Mouse (Mus musculus): ENCODE data around the gene Bcas2. TPM values are rescaled to one million over a fixed set of nuclear protein-coding genes. Genes with fewer than 3 reads are reported as not detected.
"Not testable (repeated sequence)": the region's sequence is repeated elsewhere in the genome, so short reads cannot be mapped to it uniquely, and the experiment has no call there.

Gene Bcas2
- polyA plus RNA-seq, 2 experiments: 104 to 135 TPM

GRCm38 (mm10) chr3:103211101-103211500 is 39.6 kb downstream of the Bcas2 start:
- DNase-seq (ENCODE audit: low read depth in 3 of 3, low spot score in 3 of 3): no peak
- Histone ChIP-seq H3K36me3 (replicated peaks; ENCODE audit: control insufficient read depth, insufficient read depth, low read depth) (no peaks in the 10 kb centered on the region), H3K4me2 (ENCODE audit: low read depth) (no peak overlapping the region), H3K27ac (no peak overlapping the region), H3K4me1 (replicated peaks; ENCODE audit: control insufficient read depth in 2 of 2, insufficient read depth in 2 of 2, low read length in 1 of 2) (peaks cover 0 to 6% of the 10 kb centered on the region in 2 experiments; a peak in 2 of 4 replicates), H3K9ac (replicated peaks) (no peak overlapping the region), H3K27me3 (ENCODE audit: control insufficient read depth, insufficient read depth, low read length) (no peaks in the 10 kb centered on the region), H3K9me3 (ENCODE audit: control insufficient read depth, low read length) (no peaks in the 10 kb centered on the region), H3K4me3 (ENCODE audit: insufficient read depth in 1 of 2, low read depth in 2 of 2, low read length in 2 of 2) (no peak overlapping the region)
- TF ChIP-seq CTCF (IDR thresholded peaks at IDR 0.05; ENCODE audit: low read depth) (no peak), EP300 (IDR thresholded peaks at IDR 0.05; ENCODE audit: low read depth) (no peak)
- 64% methylated on average over 2 of the region's 2 CpGs for WGBS (ENCODE audit: insufficient replicate concordance)
- no peak for ATAC-seq (ENCODE audit: insufficient read depth)

DNA sequence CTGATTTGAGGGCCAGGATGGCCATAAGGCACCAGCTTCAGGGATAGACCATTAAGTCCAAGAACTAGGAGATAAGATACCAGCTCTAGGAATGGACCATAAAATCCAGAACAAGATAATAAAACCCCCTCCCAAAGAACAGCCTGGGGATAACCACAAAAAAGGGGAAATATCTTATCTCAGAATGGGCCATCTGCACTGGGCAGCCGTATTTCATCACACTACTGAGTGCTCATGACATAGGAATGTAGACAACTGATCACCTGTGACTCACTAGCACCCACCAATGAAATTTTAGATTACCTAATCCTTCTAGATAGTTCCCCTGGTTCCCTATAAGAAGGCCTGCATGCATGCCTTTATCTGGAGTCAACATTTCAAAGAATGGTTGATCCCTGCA is 40.7 kb downstream of the Bcas2 start:
- Histone ChIP-seq H3K9ac (replicated peaks) (no peak overlapping the region), H3K36me3 (replicated peaks; ENCODE audit: control insufficient read depth, insufficient read depth, low read depth) (no peaks in the 10 kb centered on the region), H3K4me2 (ENCODE audit: low read depth) (no peak overlapping the region), H3K27ac (no peak overlapping the region), H3K4me1 (replicated peaks; ENCODE audit: control insufficient read depth in 2 of 2, insufficient read depth in 2 of 2, low read length in 1 of 2) (peaks cover 0 to 6% of the 10 kb centered on the region in 2 experiments; a peak in 2 of 4 replicates), H3K4me3 (ENCODE audit: insufficient read depth in 1 of 2, low read depth in 2 of 2, low read length in 2 of 2) (no peak overlapping the region), H3K27me3 (ENCODE audit: control insufficient read depth, insufficient read depth, low read length) (no peaks in the 10 kb centered on the region), H3K9me3 (ENCODE audit: control insufficient read depth, low read length) (no peaks in the 10 kb centered on the region)
- DNase-seq (ENCODE audit: low read depth in 3 of 3, low spot score in 3 of 3) (no peak), ATAC-seq (ENCODE audit: insufficient read depth) (no peak)
- 4% methylated on average over 1 of the region's 1 CpGs for WGBS (ENCODE audit: insufficient replicate concordance)
- no peak for TF ChIP-seq EP300 (IDR thresholded peaks at IDR 0.05; ENCODE audit: low read depth)

DNA sequence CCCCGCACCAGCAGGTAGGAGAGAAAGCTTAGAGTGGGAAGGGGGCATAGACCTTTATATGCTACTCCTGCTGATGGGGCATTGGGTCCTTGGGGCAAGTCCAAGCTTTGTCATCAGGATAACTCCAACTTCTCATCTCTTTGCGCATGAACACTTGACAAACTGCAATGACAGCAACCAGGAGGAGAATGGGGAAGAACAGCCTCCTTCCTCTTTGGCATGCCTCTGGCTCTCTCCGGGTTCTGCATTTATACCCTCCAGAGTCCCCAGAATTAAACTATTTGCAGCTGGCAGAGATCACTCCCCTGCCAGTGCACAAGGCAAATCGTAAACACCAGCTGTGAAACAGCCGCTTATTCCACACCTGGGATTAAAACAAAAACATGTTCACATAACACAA is 42.1 kb downstream of the Bcas2 start:
- Histone ChIP-seq H3K9me3 (ENCODE audit: control insufficient read depth, low read length) (no peaks in the 10 kb centered on the region), H3K27me3 (ENCODE audit: control insufficient read depth, insufficient read depth, low read length) (no peaks in the 10 kb centered on the region), H3K27ac (no peak overlapping the region), H3K9ac (replicated peaks) (no peak overlapping the region), H3K4me2 (ENCODE audit: low read depth) (no peak overlapping the region), H3K36me3 (replicated peaks; ENCODE audit: control insufficient read depth, insufficient read depth, low read depth) (no peaks in the 10 kb centered on the region), H3K4me1 (replicated peaks; ENCODE audit: control insufficient read depth in 2 of 2, insufficient read depth in 2 of 2, low read length in 1 of 2) (peaks cover 0 to 4% of the 10 kb centered on the region in 2 experiments; a peak in 2 of 4 replicates), H3K4me3 (ENCODE audit: insufficient read depth in 1 of 2, low read depth in 2 of 2, low read length in 2 of 2) (no peak overlapping the region)
- 61% methylated on average over 5 of the region's 5 CpGs for WGBS (ENCODE audit: insufficient replicate concordance)
- ATAC-seq (ENCODE audit: insufficient read depth) (no peak), DNase-seq (ENCODE audit: low read depth in 3 of 3, low spot score in 3 of 3) (no peak)
- TF ChIP-seq CTCF (IDR thresholded peaks at IDR 0.05; ENCODE audit: low read depth): no peak
- TF ChIP-seq EP300 (IDR thresholded peaks at IDR 0.05; ENCODE audit: low read depth): no peak

DNA sequence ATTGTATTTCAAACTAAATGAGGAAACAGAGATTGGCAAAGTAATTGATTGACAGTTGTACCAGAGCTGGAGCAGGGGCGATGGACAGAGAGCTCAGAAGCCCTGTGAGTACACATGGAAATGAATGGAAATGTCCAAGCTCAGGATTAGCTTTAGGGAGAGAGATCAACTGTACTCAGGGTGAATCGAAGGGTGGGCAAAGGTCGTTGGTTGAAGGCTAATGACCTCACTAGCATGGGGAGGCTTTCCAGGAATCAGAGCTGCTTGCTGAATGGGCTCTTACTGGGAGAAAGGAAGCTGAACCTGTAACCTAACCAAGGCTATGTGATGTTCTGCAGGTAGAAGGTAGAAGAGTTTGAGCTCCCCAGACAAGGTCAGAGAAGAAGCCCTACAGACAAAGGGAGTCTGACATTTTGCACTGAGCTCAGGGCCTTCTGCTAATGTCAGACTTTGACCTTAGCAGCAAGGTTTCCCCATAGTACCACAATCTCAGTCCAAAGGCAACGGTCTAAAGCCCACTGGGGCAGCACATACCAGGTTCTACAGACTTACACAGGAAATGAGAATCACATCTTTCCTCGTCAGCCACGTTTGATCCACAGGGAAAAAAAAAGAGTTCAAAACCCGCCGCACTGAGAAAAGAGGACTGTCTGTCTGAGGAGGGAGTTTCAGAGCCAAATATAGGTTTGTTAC is 43.3 kb downstream of the Bcas2 start:
- Histone ChIP-seq H3K4me1 (replicated peaks; ENCODE audit: control insufficient read depth in 2 of 2, insufficient read depth in 2 of 2, low read length in 1 of 2) (peaks cover 0 to 4% of the 10 kb centered on the region in 2 experiments; a peak in 2 of 4 replicates), H3K9me3 (ENCODE audit: control insufficient read depth, low read length) (no peaks in the 10 kb centered on the region), H3K36me3 (replicated peaks; ENCODE audit: control insufficient read depth, insufficient read depth, low read depth) (no peaks in the 10 kb centered on the region), H3K27me3 (ENCODE audit: control insufficient read depth, insufficient read depth, low read length) (no peaks in the 10 kb centered on the region), H3K9ac (replicated peaks) (no peak overlapping the region), H3K4me2 (ENCODE audit: low read depth) (no peak overlapping the region), H3K4me3 (ENCODE audit: insufficient read depth in 1 of 2, low read depth in 2 of 2, low read length in 2 of 2) (no peak overlapping the region), H3K27ac (no peak overlapping the region)
- 72% methylated on average over 8 of the region's 8 CpGs for WGBS (ENCODE audit: insufficient replicate concordance)
- DNase-seq (ENCODE audit: low read depth in 3 of 3, low spot score in 3 of 3) (no peak), ATAC-seq (ENCODE audit: insufficient read depth) (no peak)
- TF ChIP-seq CTCF (IDR thresholded peaks at IDR 0.05; ENCODE audit: low read depth) (no peak), EP300 (IDR thresholded peaks at IDR 0.05; ENCODE audit: low read depth) (no peak)

GRCm38 (mm10) chr3:103215399-103215798 is 43.9 kb downstream of the Bcas2 start:
- not testable (repeated sequence) for H3K36me3 ChIP-seq (replicated peaks; ENCODE audit: control insufficient read depth, insufficient read depth, low read depth); ATAC-seq (ENCODE audit: insufficient read depth)

More at GRCm38 (mm10) chr3:103215399-103215798, 43.9 kb downstream of the Bcas2 start:
- DNase-seq (ENCODE audit: low read depth in 3 of 3, low spot score in 3 of 3); H3K27ac ChIP-seq; H3K4me1 ChIP-seq (replicated peaks; ENCODE audit: control insufficient read depth in 2 of 2, insufficient read depth in 2 of 2, low read length in 1 of 2); H3K9ac ChIP-seq (replicated peaks); H3K9me3 ChIP-seq (ENCODE audit: control insufficient read depth, low read length); H3K4me2 ChIP-seq (ENCODE audit: low read depth); H3K27me3 ChIP-seq (ENCODE audit: control insufficient read depth, insufficient read depth, low read length); H3K4me3 ChIP-seq (ENCODE audit: insufficient read depth in 1 of 2, low read depth in 2 of 2, low read length in 2 of 2): not testable (repeated sequence)
- 75% methylated on average over 8 of the region's 8 CpGs for WGBS (ENCODE audit: insufficient replicate concordance)

Measured in liver, embryonic 14.5 days (tissue).